Mouse (Mus musculus): ENCODE measurements around the gene Plac1.
"Not testable (repeated sequence)": the region's sequence is repeated elsewhere in the genome, so short reads cannot be mapped to it uniquely, and the experiment has no call there.

Gene Plac1

GRCm38 (mm10) chrX:53240011-53240410 is at the start of gene Plac1:
TSS of gene Plac1 (minus strand) at chrX:53240111.
- no peak for DNase-seq (ENCODE audit: low spot score)

GRCm38 (mm10) chrX:53287924-53288323 is 48.0 kb upstream of the Plac1 start:
- no peak for DNase-seq (ENCODE audit: low spot score)

- no peak for DNase-seq (ENCODE audit: low spot score)
Observed at GRCm38 (mm10) chrX:53273124-53273523, 33.2 kb upstream of the Plac1 start, which contains the start of gene Fam122c. TSS of gene Fam122c (plus strand) at chrX:53273424.

- DNase-seq (ENCODE audit: low spot score): not testable (repeated sequence)
Observed at GRCm38 (mm10) chrX:53271628-53272027, 31.7 kb upstream of the Plac1 start.

GRCm38 (mm10) chrX:53270063-53270432 is 30.1 kb upstream of the Plac1 start:
- DNase-seq (ENCODE audit: low spot score): no peak

GRCm38 (mm10) chrX:53269289-53270062 is 29.6 kb upstream of the Plac1 start, which contains the start of gene Fam122b:
TSS of gene Fam122b (minus strand) at chrX:53269805.
- peak; percentile 71 for DNase-seq (ENCODE audit: low spot score)

GRCm38 (mm10) chrX:53268856-53269255 is 28.9 kb upstream of the Plac1 start:
- no peak for DNase-seq (ENCODE audit: low spot score)

- DNase-seq (ENCODE audit: low spot score): no peak
Observed at GRCm38 (mm10) chrX:53266186-53266585, 26.3 kb upstream of the Plac1 start.

GRCm38 (mm10) chrX:53255195-53255594 is 15.3 kb upstream of the Plac1 start:
- no peak for DNase-seq (ENCODE audit: low spot score)

- no peak for DNase-seq (ENCODE audit: low spot score)
Observed at GRCm38 (mm10) chrX:53237971-53238370, 1.9 kb downstream of the Plac1 start.

GRCm38 (mm10) chrX:53236404-53236803 is 3.5 kb downstream of the Plac1 start:
- no peak for DNase-seq (ENCODE audit: low spot score)

GRCm38 (mm10) chrX:53233689-53234088 is 6.2 kb downstream of the Plac1 start:
- no peak for DNase-seq (ENCODE audit: low spot score)

- DNase-seq (ENCODE audit: low spot score): no peak
Observed at GRCm38 (mm10) chrX:53231965-53232364, 7.9 kb downstream of the Plac1 start.

GRCm38 (mm10) chrX:53224353-53224944 is 15.5 kb downstream of the Plac1 start:
- DNase-seq (ENCODE audit: low spot score): no peak

GRCm38 (mm10) chrX:53220855-53221254 is 19.1 kb downstream of the Plac1 start:
- DNase-seq (ENCODE audit: low spot score): no peak

- no peak for DNase-seq (ENCODE audit: low spot score)
Observed at GRCm38 (mm10) chrX:53214557-53215229, 25.2 kb downstream of the Plac1 start.

- no peak for DNase-seq (ENCODE audit: low spot score)
Observed at GRCm38 (mm10) chrX:53213838-53214237, 26.1 kb downstream of the Plac1 start.

- no peak for DNase-seq (ENCODE audit: low spot score)
Observed at GRCm38 (mm10) chrX:53212485-53212884, 27.4 kb downstream of the Plac1 start.

- no peak for DNase-seq (ENCODE audit: low spot score)
Observed at GRCm38 (mm10) chrX:53211756-53212483, 28.0 kb downstream of the Plac1 start.

- DNase-seq (ENCODE audit: low spot score): no peak
Observed at GRCm38 (mm10) chrX:53209431-53209830, 30.5 kb downstream of the Plac1 start.

- DNase-seq (ENCODE audit: low spot score): no peak
Observed at GRCm38 (mm10) chrX:53204690-53205311, 35.1 kb downstream of the Plac1 start.

GRCm38 (mm10) chrX:53201616-53202015 is 38.3 kb downstream of the Plac1 start:
- no peak for DNase-seq (ENCODE audit: low spot score)
